Mouse (Mus musculus) fibroblast of lung, adult 2 months (primary cell): ENCODE results near the gene Trhde.

Source experiments
- DNase-seq: peaks from one replicate; pipeline ENCODE4 v3.0.0-alpha.2; 2011; ENCODE audit warnings: low read depth

Trhde gene

GRCm38 (mm10) chr10:114735678-114736077 lies 66.4 kb downstream of the Trhde start:
- no peak for DNase-seq

GRCm38 (mm10) chr10:114735111-114735510 lies 67.0 kb downstream of the Trhde start:
- DNase-seq, result no peak

GRCm38 (mm10) chr10:114725591-114725990 lies 76.5 kb downstream of the Trhde start:
- no peak for DNase-seq

- no peak for DNase-seq
Observed at GRCm38 (mm10) chr10:114701791-114702190, 100.3 kb downstream of the Trhde start.

GRCm38 (mm10) chr10:114671791-114672415 lies 130.2 kb downstream of the Trhde start:
- no peak for DNase-seq

- DNase-seq, result no peak
Observed at GRCm38 (mm10) chr10:114593046-114593445, 209.1 kb downstream of the Trhde start.

GRCm38 (mm10) chr10:114578926-114579325 lies 223.2 kb downstream of the Trhde start:
- DNase-seq, result no peak

GRCm38 (mm10) chr10:114567891-114568290 lies 234.2 kb downstream of the Trhde start:
- no peak for DNase-seq

GRCm38 (mm10) chr10:114509186-114509585 lies 292.9 kb downstream of the Trhde start:
- no peak for DNase-seq

- DNase-seq, result no peak
Observed at GRCm38 (mm10) chr10:114488806-114489205, 313.3 kb downstream of the Trhde start.

- DNase-seq, result no peak
Observed at GRCm38 (mm10) chr10:114455591-114455990, 346.5 kb downstream of the Trhde start.

GRCm38 (mm10) chr10:114448116-114448515 lies 354.0 kb downstream of the Trhde start:
- DNase-seq, result no peak

- no peak for DNase-seq
Observed at GRCm38 (mm10) chr10:114418956-114419530, 383.1 kb downstream of the Trhde start.

GRCm38 (mm10) chr10:114415717-114416116 lies 386.4 kb downstream of the Trhde start:
- no peak for DNase-seq

GRCm38 (mm10) chr10:114405260-114405659 lies 396.8 kb downstream of the Trhde start:
- DNase-seq, result no peak

- no peak for DNase-seq
Observed at GRCm38 (mm10) chr10:114403795-114404194, 398.3 kb downstream of the Trhde start.

GRCm38 (mm10) chr10:114370804-114371203 lies 431.3 kb downstream of the Trhde start:
- DNase-seq, result no peak

- no peak for DNase-seq
Observed at GRCm38 (mm10) chr10:114363442-114363841, 438.7 kb downstream of the Trhde start.

GRCm38 (mm10) chr10:114362631-114363030 lies 439.5 kb downstream of the Trhde start:
- no peak for DNase-seq
